Mouse (Mus musculus) forebrain, embryonic 15.5 days (tissue): ENCODE measurements at regions not wholly inside any gene's neighbourhood (a gene's known extent, or its start where the extent isn't known, plus 50 kb on each side); places are given as distances from the start of the nearest gene placed in this dataset.

ENCODE experiments used
- ATAC-seq: fragments of 200-750 bp; cut with Nextera tagmentation; replicated peaks from 2 replicates; pipeline ENCODE4 v1.8.0; 2017; ENCODE audit warnings: mild to moderate bottlenecking, moderate TSS enrichment, moderate library complexity
- H3K27ac ChIP-seq: fragments of 300-500 bp; sonication (generic); replicated peaks from 2 replicates; pipeline ENCODE4 v1.5.1; 2015; ENCODE audit warnings: mild to moderate bottlenecking, inconsistent platforms
- H3K27me3 ChIP-seq: fragments of 300-500 bp; sonication (generic); 2 replicates; pipeline ENCODE4 v1.6.1; 2015; ENCODE audit warnings: inconsistent platforms
- H3K36me3 ChIP-seq: fragments of 300-500 bp; sonication (generic); 2 replicates; pipeline ENCODE4 v1.6.1; 2015; ENCODE audit warnings: mild to moderate bottlenecking, inconsistent platforms
- H3K4me1 ChIP-seq: fragments of 300-500 bp; sonication (generic); 2 replicates; pipeline ENCODE4 v1.6.1; 2015; ENCODE audit warnings: inconsistent platforms
- H3K4me2 ChIP-seq: fragments of 300-500 bp; sonication (generic); replicated peaks from 2 replicates; pipeline ENCODE4 v1.6.1; 2015; ENCODE audit warnings: mild to moderate bottlenecking, inconsistent platforms
- H3K4me3 ChIP-seq: fragments of 300-500 bp; sonication (generic); 2 replicates; pipeline ENCODE4 v1.5.1; 2015; ENCODE audit warnings: mild to moderate bottlenecking, inconsistent platforms
- H3K9ac ChIP-seq: fragments of 300-500 bp; sonication (generic); replicated peaks from 2 replicates; pipeline ENCODE4 v1.6.1; 2015; ENCODE audit warnings: mild to moderate bottlenecking, inconsistent platforms
- H3K9me3 ChIP-seq: fragments of 300-500 bp; sonication (generic); 2 replicates; pipeline ENCODE4 v1.6.1; 2016; ENCODE audit warnings: inconsistent platforms
- WGBS: fragments of 180-500 bp; shearing (Covaris S2); methylation state at CpG from one replicate; pipeline ENCODE4 v1.1.7; 2015; ENCODE audit warnings: mixed read lengths; 5-methylcytosine and 5-hydroxymethylcytosine counted together

DNA sequence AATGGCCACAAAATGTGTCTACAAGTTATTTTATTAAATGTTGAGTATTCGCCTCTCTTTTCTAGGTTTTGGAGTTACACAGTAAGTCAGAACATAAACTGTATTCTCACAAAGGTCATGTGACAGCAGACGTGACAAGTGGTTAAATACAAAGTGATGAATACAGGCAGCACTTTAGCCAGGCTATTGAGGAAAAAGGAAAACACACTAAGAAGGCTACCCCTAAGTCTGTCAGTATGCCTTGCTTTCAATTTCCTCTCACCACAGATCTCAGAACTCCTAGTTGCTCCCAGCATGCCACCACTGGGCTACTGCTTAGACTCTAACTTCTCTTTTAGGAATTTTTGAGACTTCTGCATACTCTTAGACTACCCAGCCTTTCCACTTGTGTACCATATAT, 297.9 kb upstream of the Pex5l start:
- no peaks in the 10 kb centered on the region for H3K36me3 ChIP-seq
- H3K9ac ChIP-seq = no peak overlapping the region
- no peak overlapping the region for H3K4me3 ChIP-seq
- H3K27me3 ChIP-seq = no peaks in the 10 kb centered on the region
- no peak overlapping the region for H3K4me2 ChIP-seq
- 49% methylated on average over 2 of the region's 2 CpGs for WGBS
- H3K27ac ChIP-seq = no peak overlapping the region
- H3K4me1 ChIP-seq = no peaks in the 10 kb centered on the region
- no peaks in the 10 kb centered on the region for H3K9me3 ChIP-seq
- ATAC-seq = 0 out of 2 replicates have a peak, but pooled peaks have one; percentile 26

- no peaks in the 10 kb centered on the region for H3K36me3 ChIP-seq
- no peak overlapping the region for H3K4me2 ChIP-seq
- H3K9me3 ChIP-seq = no peaks in the 10 kb centered on the region
- H3K27me3 ChIP-seq = no peaks in the 10 kb centered on the region
- no peak overlapping the region for H3K27ac ChIP-seq
- no peak overlapping the region for H3K4me3 ChIP-seq
- H3K9ac ChIP-seq = no peak overlapping the region
- 0 out of 2 replicates have a peak, but pooled peaks have one; percentile 63 for ATAC-seq
- no peaks in the 10 kb centered on the region for H3K4me1 ChIP-seq
Observed at GRCm38 (mm10) chr3:33440500-33440899, 297.5 kb upstream of the Pex5l start.

GRCm38 (mm10) chr3:33416922-33417321, 273.9 kb upstream of the Pex5l start:
- no peak for ATAC-seq
- Histone ChIP-seq H3K9me3 (no peaks in the 10 kb centered on the region), H3K4me2 (no peak overlapping the region), H3K27ac (no peak overlapping the region), H3K27me3 (no peaks in the 10 kb centered on the region), H3K4me1 (no peaks in the 10 kb centered on the region), H3K36me3 (no peaks in the 10 kb centered on the region), H3K4me3 (no peak overlapping the region), H3K9ac (no peak overlapping the region)
- 52% methylated on average over 3 of the region's 3 CpGs for WGBS

GRCm38 (mm10) chr3:33416321-33416720, 273.3 kb upstream of the Pex5l start:
- H3K36me3 ChIP-seq = no peaks in the 10 kb centered on the region

GRCm38 (mm10) chr3:33401904-33402303, 258.9 kb upstream of the Pex5l start:
- ATAC-seq = no peak
- no peaks in the 10 kb centered on the region for H3K36me3 ChIP-seq
- no peak overlapping the region for H3K27ac ChIP-seq
- H3K9ac ChIP-seq = no peak overlapping the region
- H3K4me3 ChIP-seq = no peak overlapping the region
- H3K27me3 ChIP-seq = no peaks in the 10 kb centered on the region
- H3K4me1 ChIP-seq = peaks cover 3% of the 10 kb centered on the region; the same call in 1 of the 2 replicates
- 74% methylated on average over 2 of the region's 2 CpGs for WGBS
- H3K4me2 ChIP-seq = no peak overlapping the region
- H3K9me3 ChIP-seq = no peaks in the 10 kb centered on the region

More at GRCm38 (mm10) chr3:33416321-33416720, 273.3 kb upstream of the Pex5l start:
- no peak for ATAC-seq
- Histone ChIP-seq H3K4me1 (no peaks in the 10 kb centered on the region), H3K27me3 (no peaks in the 10 kb centered on the region), H3K9me3 (no peaks in the 10 kb centered on the region), H3K4me3 (no peak overlapping the region), H3K27ac (no peak overlapping the region), H3K4me2 (no peak overlapping the region), H3K9ac (no peak overlapping the region)
- WGBS = 92% methylated on average over 1 of the region's 1 CpGs

GRCm38 (mm10) chr3:33399321-33399720, 256.3 kb upstream of the Pex5l start:
- Histone ChIP-seq H3K9ac (no peak overlapping the region), H3K27me3 (no peaks in the 10 kb centered on the region), H3K27ac (no peak overlapping the region), H3K4me3 (no peak overlapping the region), H3K36me3 (no peaks in the 10 kb centered on the region), H3K9me3 (no peaks in the 10 kb centered on the region), H3K4me2 (no peak overlapping the region), H3K4me1 (peaks cover 3% of the 10 kb centered on the region; the same call in 1 of the 2 replicates)
- WGBS = 65% methylated on average over 8 of the region's 8 CpGs
- no peak for ATAC-seq

- peaks cover 3% of the 10 kb centered on the region; the same call in 1 of the 2 replicates for H3K4me1 ChIP-seq
- H3K9ac ChIP-seq = no peak overlapping the region
- 27% methylated on average over 2 of the region's 2 CpGs for WGBS
- no peaks in the 10 kb centered on the region for H3K27me3 ChIP-seq
- H3K36me3 ChIP-seq = no peaks in the 10 kb centered on the region
- no peak overlapping the region for H3K4me3 ChIP-seq
- H3K9me3 ChIP-seq = no peaks in the 10 kb centered on the region
- H3K27ac ChIP-seq = no peak overlapping the region
- H3K4me2 ChIP-seq = no peak overlapping the region
- no peak for ATAC-seq
Observed at GRCm38 (mm10) chr3:33398326-33398725, 255.3 kb upstream of the Pex5l start.

DNA sequence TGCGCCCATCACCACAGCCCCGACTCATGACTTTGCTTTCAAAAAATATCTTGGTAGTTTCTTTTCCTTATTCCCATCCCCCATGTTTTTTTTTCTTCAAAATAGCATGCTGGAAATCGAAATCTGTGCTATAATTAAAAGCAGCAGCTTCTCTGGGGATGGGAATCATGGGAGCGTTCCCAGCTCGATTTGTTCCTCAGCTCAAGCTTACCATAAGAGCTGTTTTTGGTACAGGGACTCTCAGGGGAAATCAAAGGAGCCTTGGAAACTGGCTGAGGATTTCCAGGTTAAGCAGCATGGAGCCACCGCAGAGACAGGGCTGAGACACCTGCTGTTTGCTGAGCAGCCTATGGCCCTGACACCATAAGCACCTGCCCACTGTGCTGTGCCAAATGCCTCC, 254.2 kb upstream of the Pex5l start:
- no peaks in the 10 kb centered on the region for H3K9me3 ChIP-seq
- 62% methylated on average over 6 of the region's 6 CpGs for WGBS
- no peak overlapping the region for H3K4me3 ChIP-seq
- H3K36me3 ChIP-seq = no peaks in the 10 kb centered on the region
- no peak for ATAC-seq
- H3K4me2 ChIP-seq = no peak overlapping the region
- peaks cover 3% of the 10 kb centered on the region; the same call in 1 of the 2 replicates for H3K4me1 ChIP-seq
- no peak overlapping the region for H3K9ac ChIP-seq
- H3K27me3 ChIP-seq = no peaks in the 10 kb centered on the region
- H3K27ac ChIP-seq = no peak overlapping the region

GRCm38 (mm10) chr3:33392541-33392822, 249.4 kb upstream of the Pex5l start:
- ATAC-seq = no peak
- Histone ChIP-seq H3K27ac (no peak overlapping the region), H3K4me2 (no peak overlapping the region), H3K27me3 (no peaks in the 10 kb centered on the region), H3K36me3 (no peaks in the 10 kb centered on the region), H3K4me1 (no peaks in the 10 kb centered on the region), H3K4me3 (no peak overlapping the region), H3K9me3 (no peaks in the 10 kb centered on the region), H3K9ac (no peak overlapping the region)
- WGBS = 78% methylated on average over 1 of the region's 1 CpGs

DNA sequence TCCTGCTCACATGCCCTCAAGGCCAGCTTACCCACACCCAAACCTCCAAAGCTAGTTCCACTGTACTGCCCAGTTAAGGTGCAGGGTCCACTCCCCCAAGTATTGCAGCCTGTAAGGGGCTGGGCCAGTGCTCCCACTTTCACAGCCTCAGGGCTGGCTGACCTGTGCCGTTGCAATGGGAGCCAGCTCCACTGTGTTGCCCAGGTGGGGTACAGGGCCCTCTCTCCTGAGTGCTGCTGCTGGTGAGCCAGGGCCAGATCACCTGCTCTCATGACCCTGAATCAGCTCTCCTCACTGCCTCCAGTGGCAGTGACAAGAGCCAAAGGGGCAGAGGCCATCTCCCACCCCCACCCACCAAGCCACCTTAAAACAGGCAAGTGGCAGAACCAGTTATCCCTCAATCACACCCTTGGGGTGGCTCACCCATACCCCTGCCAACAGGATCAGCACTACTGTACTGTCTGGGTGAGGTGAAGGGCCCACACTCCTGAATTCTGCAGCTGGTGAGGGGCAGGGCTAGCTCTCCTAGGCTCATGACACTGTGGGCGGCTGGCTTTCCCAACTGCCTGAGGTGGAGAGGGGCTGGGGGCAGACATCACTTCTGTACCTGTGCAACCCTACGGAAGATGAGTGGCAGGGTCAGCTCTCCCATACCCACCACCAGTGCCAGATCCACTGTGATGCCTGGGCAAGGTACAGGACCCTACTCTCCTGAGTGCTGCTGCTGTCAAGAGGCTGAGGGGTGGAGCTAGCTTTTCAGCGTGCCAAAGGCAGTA, 248.9 kb upstream of the Pex5l start:
- Histone ChIP-seq H3K9me3 (no peaks in the 10 kb centered on the region), H3K27ac (no peak overlapping the region), H3K27me3 (no peaks in the 10 kb centered on the region), H3K36me3 (no peaks in the 10 kb centered on the region), H3K4me3 (no peak overlapping the region), H3K4me2 (no peak overlapping the region), H3K4me1 (no peaks in the 10 kb centered on the region), H3K9ac (no peak overlapping the region)
- 83% methylated on average over 4 of the region's 4 CpGs for WGBS
- peak; percentile 55; the same call in 1 of the 2 replicates for ATAC-seq

DNA sequence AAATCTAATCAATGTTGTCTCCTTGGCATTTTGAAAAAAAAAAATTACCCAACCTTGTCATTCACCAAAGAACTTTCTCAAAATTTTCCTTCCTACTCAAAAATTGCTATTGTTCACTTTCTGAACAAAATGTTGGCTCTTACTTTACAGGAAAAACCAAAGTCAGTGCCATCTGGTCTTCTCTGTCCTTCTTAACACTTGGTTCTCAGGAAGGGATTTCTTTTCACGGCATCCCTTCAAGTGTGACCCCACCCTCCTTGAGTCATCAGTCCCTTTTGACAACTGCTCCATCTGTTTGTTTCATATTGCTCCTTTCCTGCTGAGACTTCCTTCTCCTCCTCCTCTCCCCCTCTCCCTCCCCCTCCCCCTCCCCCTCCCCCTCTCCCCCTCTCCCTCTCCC, 245.1 kb upstream of the Pex5l start:
- H3K4me2 ChIP-seq = no peak overlapping the region
- no peak overlapping the region for H3K9ac ChIP-seq
- H3K27me3 ChIP-seq = no peaks in the 10 kb centered on the region
- no peak overlapping the region for H3K27ac ChIP-seq
- 45% methylated on average over 1 of the region's 1 CpGs for WGBS
- ATAC-seq = no peak
- H3K9me3 ChIP-seq = no peaks in the 10 kb centered on the region
- no peaks in the 10 kb centered on the region for H3K36me3 ChIP-seq
- H3K4me3 ChIP-seq = no peak overlapping the region
- H3K4me1 ChIP-seq = no peaks in the 10 kb centered on the region

GRCm38 (mm10) chr3:33383622-33384021, 240.6 kb upstream of the Pex5l start:
- 85% methylated on average over 1 of the region's 1 CpGs for WGBS
- Histone ChIP-seq H3K27ac (no peak overlapping the region), H3K9me3 (no peaks in the 10 kb centered on the region), H3K4me1 (no peaks in the 10 kb centered on the region), H3K9ac (no peak overlapping the region), H3K36me3 (no peaks in the 10 kb centered on the region), H3K4me2 (no peak overlapping the region), H3K27me3 (no peaks in the 10 kb centered on the region), H3K4me3 (no peak overlapping the region)
- no peak for ATAC-seq

DNA sequence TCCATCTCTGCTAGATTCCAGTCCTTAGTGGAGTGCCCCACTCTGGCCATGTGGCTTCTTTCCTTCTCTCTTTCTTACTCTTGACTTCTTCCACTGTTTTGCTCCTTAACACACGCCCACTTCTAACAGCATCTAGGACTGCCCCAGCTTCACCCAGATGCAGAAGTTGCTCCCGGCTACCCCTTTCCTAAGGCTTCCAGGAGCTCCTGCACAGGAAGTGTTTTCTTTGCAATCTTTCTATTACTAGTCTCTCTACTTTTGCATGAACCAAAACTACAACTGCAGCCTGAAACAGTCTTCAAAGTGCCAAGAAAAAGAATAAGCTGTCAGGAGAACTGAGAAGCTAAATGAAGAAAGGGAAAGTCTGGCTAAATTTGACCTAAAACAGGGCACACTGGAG, 236.6 kb upstream of the Pex5l start:
- Histone ChIP-seq H3K27ac (no peak overlapping the region), H3K4me3 (no peak overlapping the region), H3K9me3 (no peaks in the 10 kb centered on the region), H3K4me2 (no peak overlapping the region), H3K4me1 (no peaks in the 10 kb centered on the region), H3K36me3 (no peaks in the 10 kb centered on the region), H3K9ac (no peak overlapping the region), H3K27me3 (no peaks in the 10 kb centered on the region)
- 89% methylated on average over 2 of the region's 2 CpGs for WGBS
- no peak for ATAC-seq
